Mouse (Mus musculus) left cerebral cortex, postnatal 10 days (tissue): ENCODE measurements at regions not wholly inside any gene's neighbourhood (a gene's known extent, or its start where the extent isn't known, plus 50 kb on each side); places are given as distances from the start of the nearest gene placed in this dataset.

Experiments used
- DNase-seq, 2 experiments: peaks; one replicate each; pipeline ENCODE4 v3.0.0; 2021 to 2022; ENCODE audit warnings: low spot score in 2 of 2, mixed read lengths in 1 of 2; ENCODE audit errors: extremely low spot score in 1 of 2
- intact Hi-C: fragments of 180-260 bp; cut with DNase I; formaldehyde crosslinking; loops from one replicate; pipeline ENCODE4 v1.15.1; 2025

GRCm38 (mm10) chrX:77190863-77191262 is 319.9 kb upstream of the Tbl1x start:
- no peak for DNase-seq
- intact Hi-C loops = no loop called here

GRCm38 (mm10) chrX:77208726-77209125 is 302.1 kb upstream of the Tbl1x start:
- intact Hi-C loops = no loop called here
- DNase-seq = no peak

- intact Hi-C loops = no loop called here
- peak in 1 of 2 experiments; percentile 2 for DNase-seq
Observed at GRCm38 (mm10) chrX:77219355-77219754, 291.5 kb upstream of the Tbl1x start.
